Mouse (Mus musculus) lung, postnatal 0 days (tissue): ENCODE results near the gene Dhdh.

Experiments used
- CTCF ChIP-seq: IDR thresholded peaks from 2 replicates; pipeline ENCODE4 v1.5.1; 2016; ENCODE audit warnings: antibody characterized with exemption, mild to moderate bottlenecking
- EP300 ChIP-seq: IDR thresholded peaks from 2 replicates; pipeline ENCODE4 v1.6.1; 2016; ENCODE audit warnings: antibody characterized with exemption, mild to moderate bottlenecking, control low read depth

GRCm38 (mm10) chr7:45490822-45491221 is 2.2 kb upstream of the Dhdh start:
- TF ChIP-seq CTCF: no peak
- no peak for TF ChIP-seq EP300
